In the genomic region with DNA sequence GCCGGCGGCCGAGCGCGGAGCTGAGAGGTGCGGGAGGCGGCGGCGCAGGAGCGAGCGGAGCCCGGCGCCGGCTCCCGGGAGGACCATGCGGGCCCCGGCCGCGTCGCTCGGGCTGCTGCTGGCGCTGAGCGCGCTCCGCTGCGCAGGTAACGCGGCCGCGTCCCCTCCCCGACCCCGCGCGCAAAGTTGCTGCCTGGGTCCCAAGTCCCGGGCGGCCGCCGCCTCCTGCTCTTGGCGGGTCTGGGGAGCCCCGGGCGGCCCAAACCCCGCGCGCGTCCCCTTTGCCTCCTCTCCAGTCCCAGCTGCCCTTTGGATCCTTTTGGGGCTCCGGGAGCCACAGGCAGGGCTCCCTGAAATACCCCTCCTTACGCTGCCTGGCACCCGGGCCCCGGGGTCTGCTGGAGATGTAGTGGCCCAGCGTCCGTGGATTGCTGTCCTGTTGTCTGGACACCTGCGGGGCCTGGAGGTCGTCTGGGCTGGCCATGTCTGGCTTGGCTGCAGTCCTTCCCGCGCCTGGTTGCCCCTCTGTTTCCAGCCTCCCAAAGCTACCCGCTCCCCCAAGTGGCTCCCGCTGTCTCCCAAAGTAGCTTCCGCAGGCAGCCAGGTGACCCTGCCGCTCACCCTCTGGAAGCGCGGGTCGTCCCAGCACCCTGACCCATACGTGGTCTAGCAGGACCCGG, we compare ENCODE assay signal across 8 mouse cellular contexts. TPM values are rescaled to one million over a fixed set of nuclear protein-coding genes. Genes with fewer than 3 reads are reported as not detected.
DNase-seq lines count a peak whose midpoint lies in the region; ATAC-seq and TF ChIP-seq lines count a peak whose summit lies in the region.

No protein-coding gene starts in this region.

- H3K9ac ChIP-seq in embryonic facial prominence, embryonic 13.5 days, result peak overlapping the region; percentile 49
- peak overlapping the region; percentile 22; the same call in 1 of the 2 replicates for H3K9ac ChIP-seq in intestine, embryonic 14.5 days (ENCODE audit: low read length)

- WGBS in embryonic facial prominence, embryonic 13.5 days, result under 1% methylated on average over 49 of the region's 64 CpGs
- under 1% methylated on average over 56 of the region's 64 CpGs for WGBS in intestine, embryonic 14.5 days

- peak overlapping the region; percentile 91 for H3K4me2 ChIP-seq in embryonic facial prominence, embryonic 13.5 days
- H3K4me2 ChIP-seq in intestine, embryonic 14.5 days (ENCODE audit: low read length), result peak overlapping the region; percentile 75

- TF ChIP-seq CTCF in layer of hippocampus, adult 2 months (conservative IDR thresholded peaks at IDR 0.05), result no peak

- H3K4me1 ChIP-seq in embryonic facial prominence, embryonic 13.5 days, result peaks cover 28% of the 10 kb centered on the region
- peaks cover 5% of the 10 kb centered on the region for H3K4me1 ChIP-seq in intestine, embryonic 14.5 days (replicated peaks; ENCODE audit: control insufficient read depth, insufficient read depth, low read length)

- H3K9me3 ChIP-seq in embryonic facial prominence, embryonic 13.5 days, result no peaks in the 10 kb centered on the region
- no peaks in the 10 kb centered on the region for H3K9me3 ChIP-seq in intestine, embryonic 14.5 days (ENCODE audit: control insufficient read depth, low read length)

- H3K4me3 ChIP-seq in layer of hippocampus, adult 2 months, result peak overlapping the region; percentile 86
- H3K4me3 ChIP-seq in embryonic facial prominence, embryonic 13.5 days, result peak overlapping the region; percentile 56
- peak overlapping the region; percentile 41 for H3K4me3 ChIP-seq in intestine, embryonic 14.5 days (ENCODE audit: low read depth, low read length)

- H3K27me3 ChIP-seq in embryonic facial prominence, embryonic 13.5 days, result peaks cover 95% of the 10 kb centered on the region
- peaks cover 86% of the 10 kb centered on the region for H3K27me3 ChIP-seq in intestine, embryonic 14.5 days (replicated peaks; ENCODE audit: control insufficient read depth, insufficient read depth, low read length)

- no peak for DNase-seq in layer of hippocampus, adult 2 months (ENCODE audit: low spot score in 2 of 2)
- no peak for DNase-seq in layer of hippocampus, adult 9-11 months
- peak; percentile 63 for DNase-seq in intestine, embryonic 14.5 days (ENCODE audit: low spot score)
- DNase-seq in neural tube, embryonic 10.5 days (ENCODE audit: extremely low spot score, low spot score), result peak; percentile 60
- no peak for DNase-seq in cerebellum, adult 8-10 months
- DNase-seq in cerebellum, adult 9-11 months, result no peak
- DNase-seq in right cerebral cortex, postnatal 25 days, result no peak

- no peaks in the 10 kb centered on the region for H3K36me3 ChIP-seq in embryonic facial prominence, embryonic 13.5 days
- H3K36me3 ChIP-seq in intestine, embryonic 14.5 days (ENCODE audit: control insufficient read depth, insufficient read depth, low read length), result no peaks in the 10 kb centered on the region

- H3K27ac ChIP-seq in layer of hippocampus, adult 2 months, result peak overlapping the region; percentile 99
- no peak overlapping the region for H3K27ac ChIP-seq in embryonic facial prominence, embryonic 13.5 days
- H3K27ac ChIP-seq in intestine, embryonic 14.5 days (ENCODE audit: low read depth), result no peak overlapping the region

- no peak for ATAC-seq in embryonic facial prominence, embryonic 13.5 days (ENCODE audit: insufficient number of reproducible peaks, insufficient read depth, low FRiP score, low TSS enrichment, low read depth)
- ATAC-seq in intestine, embryonic 14.5 days (replicated peaks; ENCODE audit: low FRiP score, low TSS enrichment, low read depth), result no peak

RNA-seq across cellular contexts. Expression of a gene that starts 1.1 kb away (rescaled TPM):
- 100 to 1,000 TPM; 117 to 127 TPM for total RNA-seq in layer of hippocampus, adult 2 months (2021)
- 0.11 and 0.26 TPM in 2 replicates for polyA plus RNA-seq in embryonic facial prominence, embryonic 13.5 days (2015; fragmentation: Nextera tagmentation; extraction: Ambion mirVana)
- 0.31 and 0.45 TPM in 2 replicates for polyA plus RNA-seq in intestine, embryonic 14.5 days (2014; fragmentation: Nextera tagmentation; extraction: Ambion mirVana)

RNA-seq across cellular contexts. Expression of a gene that starts 57.1 kb away (rescaled TPM):
- 10 to 100 TPM; 48.1 to 55.5 TPM for total RNA-seq in layer of hippocampus, adult 2 months (2021)
- polyA plus RNA-seq in embryonic facial prominence, embryonic 13.5 days (2015; fragmentation: Nextera tagmentation; extraction: Ambion mirVana), result 36.8 and 38.1 TPM in 2 replicates
- polyA plus RNA-seq in intestine, embryonic 14.5 days (2014; fragmentation: Nextera tagmentation; extraction: Ambion mirVana), result 66.9 and 78.6 TPM in 2 replicates

Comparison
In these comparisons a context has a peak if more than half of its experiments do, and no peak if none do; other contexts are left out.
1. DNase-seq: peak in intestine, embryonic 14.5 days (single experiment) and neural tube, embryonic 10.5 days (single experiment); none in layer of hippocampus, adult 2 months (0 of 2), layer of hippocampus, adult 9-11 months (single experiment), cerebellum, adult 8-10 months (single experiment), cerebellum, adult 9-11 months (single experiment) and right cerebral cortex, postnatal 25 days (single experiment).
2. Peak in every context shown above with its lines, with median percentiles within 50 percentile points of each other: H3K4me3 ChIP-seq.